Mouse (Mus musculus) embryonic facial prominence, embryonic 15.5 days (tissue): ENCODE results near the gene Riox1. TPM values are rescaled to one million over a fixed set of nuclear protein-coding genes. Genes with fewer than 3 reads are reported as not detected.
"Not testable (repeated sequence)": the region's sequence is repeated elsewhere in the genome, so short reads cannot be mapped to it uniquely, and the experiment has no call there.

Experiments used
- ATAC-seq: fragments of 200-750 bp; cut with Nextera tagmentation; 2 replicates; pipeline ENCODE4 v1.8.0; 2017; ENCODE audit warnings: low read depth, moderate TSS enrichment; ENCODE audit not compliant: insufficient number of reproducible peaks, low FRiP score, low TSS enrichment
- H3K27ac ChIP-seq: fragments of 300-500 bp; sonication (generic); replicated peaks from 2 replicates; pipeline ENCODE4 v1.5.1; 2015; ENCODE audit warnings: mild to moderate bottlenecking, inconsistent platforms
- H3K27me3 ChIP-seq: fragments of 300-500 bp; sonication (generic); 2 replicates; pipeline ENCODE4 v1.6.1; 2015; ENCODE audit warnings: inconsistent platforms
- H3K36me3 ChIP-seq: fragments of 300-500 bp; sonication (generic); 2 replicates; pipeline ENCODE4 v1.6.1; 2015; ENCODE audit warnings: mild to moderate bottlenecking, inconsistent platforms
- H3K4me1 ChIP-seq: fragments of 300-500 bp; sonication (generic); 2 replicates; pipeline ENCODE4 v1.6.1; 2015; ENCODE audit warnings: inconsistent platforms
- H3K4me2 ChIP-seq: fragments of 300-500 bp; sonication (generic); replicated peaks from 2 replicates; pipeline ENCODE4 v1.6.1; 2015; ENCODE audit warnings: mild to moderate bottlenecking, inconsistent platforms
- H3K4me3 ChIP-seq: fragments of 300-500 bp; sonication (generic); replicated peaks from 2 replicates; pipeline ENCODE4 v1.5.1; 2015; ENCODE audit warnings: mild to moderate bottlenecking, inconsistent platforms
- H3K9ac ChIP-seq: fragments of 300-500 bp; sonication (generic); 2 replicates; pipeline ENCODE4 v1.6.1; 2015; ENCODE audit warnings: inconsistent platforms
- H3K9me3 ChIP-seq: fragments of 300-500 bp; sonication (generic); replicated peaks from 2 replicates; pipeline ENCODE4 v1.6.1; 2016; ENCODE audit warnings: inconsistent platforms
- WGBS: fragments of 180-500 bp; shearing (Covaris S2); methylation state at CpG from one replicate; pipeline ENCODE4 v1.1.7; 2015; 5-methylcytosine and 5-hydroxymethylcytosine counted together
- polyA plus RNA-seq: library from polyadenylated mRNA; unstranded; fragments of >200 nt; fragmentation: Nextera tagmentation; extraction: Ambion mirVana; gene quantifications from 2 replicates; pipeline ENCODE4 v1.2.1, GENCODE M21; 2015

The Riox1 gene
- polyA plus RNA-seq, 1 experiment from 2014 or later, result 15.4 TPM

GRCm38 (mm10) chr12:83987583-83988441, 37.4 kb downstream of the Riox1 start, which contains the start of gene Acot2:
TSS of gene Acot2 (plus strand) at chr12:83987861.
- under 1% methylated on average over 80 of the region's 80 CpGs for WGBS
- no peaks in the 10 kb centered on the region for H3K27me3 ChIP-seq
- no peaks in the 10 kb centered on the region for H3K9me3 ChIP-seq
- peak within 1 kb of the TSS; percentile 58 for H3K9ac ChIP-seq
- H3K27ac ChIP-seq, result peak within 1 kb of the TSS; percentile 95
- H3K36me3 ChIP-seq, result no peaks in the 10 kb centered on the region
- H3K4me1 ChIP-seq, result peaks cover 5% of the 10 kb centered on the region; the same call in 1 of the 2 replicates
- H3K4me2 ChIP-seq, result peak within 1 kb of the TSS; percentile 65
- H3K4me3 ChIP-seq, result peak within 1 kb of the TSS; percentile 67
- ATAC-seq, result peak; percentile 93

GRCm38 (mm10) chr12:83988483-83988882, 38.1 kb downstream of the Riox1 start:
- peaks cover 5% of the 10 kb centered on the region; the same call in 1 of the 2 replicates for H3K4me1 ChIP-seq
- no peak for ATAC-seq
- no peaks in the 10 kb centered on the region for H3K27me3 ChIP-seq
- peak overlapping the region; percentile 58 for H3K9ac ChIP-seq
- no peaks in the 10 kb centered on the region for H3K9me3 ChIP-seq
- H3K36me3 ChIP-seq, result 0 out of 2 replicates have a peak, but pooled peaks cover 3% of the 10 kb centered on the region
- peak overlapping the region; percentile 67 for H3K4me3 ChIP-seq
- H3K27ac ChIP-seq, result peak overlapping the region; percentile 95
- H3K4me2 ChIP-seq, result peak overlapping the region; percentile 65
- WGBS, result 65% methylated on average over 4 of the region's 4 CpGs

- Histone ChIP-seq H3K9ac (no peak overlapping the region), H3K36me3 (0 out of 2 replicates have a peak, but pooled peaks cover 4% of the 10 kb centered on the region)
These were observed 39.0 kb downstream of the Riox1 start for GRCm38 (mm10) chr12:83989378-83989777.

GRCm38 (mm10) chr12:83997221-83997620, 46.8 kb downstream of the Riox1 start:
- 57% methylated on average over 2 of the region's 2 CpGs for WGBS
- peaks cover 3% of the 10 kb centered on the region; the same call in 1 of the 2 replicates for H3K4me1 ChIP-seq
- ATAC-seq, result no peak

More at GRCm38 (mm10) chr12:83989378-83989777, 39.0 kb downstream of the Riox1 start:
- 97% methylated on average over 4 of the region's 4 CpGs for WGBS
- Histone ChIP-seq H3K4me2 (no peak overlapping the region), H3K9me3 (no peaks in the 10 kb centered on the region), H3K27ac (no peak overlapping the region), H3K27me3 (no peaks in the 10 kb centered on the region), H3K4me1 (peaks cover 5% of the 10 kb centered on the region; the same call in 1 of the 2 replicates), H3K4me3 (no peak overlapping the region)
- ATAC-seq, result no peak

GRCm38 (mm10) chr12:83998341-83999107, 48.1 kb downstream of the Riox1 start:
- Histone ChIP-seq H3K4me3 (no peak overlapping the region), H3K36me3 (0 out of 2 replicates have a peak, but pooled peaks cover under 1% of the 10 kb centered on the region), H3K9ac (no peak overlapping the region), H3K4me1 (peaks cover 3% of the 10 kb centered on the region; the same call in 1 of the 2 replicates), H3K9me3 (no peaks in the 10 kb centered on the region; the same call in 1 of the 2 replicates), H3K4me2 (no peak overlapping the region), H3K27me3 (no peaks in the 10 kb centered on the region), H3K27ac (peak overlapping the region; percentile 66)
- ATAC-seq, result no peak
- 53% methylated on average over 11 of the region's 11 CpGs for WGBS

More at GRCm38 (mm10) chr12:83997221-83997620, 46.8 kb downstream of the Riox1 start:
- Histone ChIP-seq H3K9ac (no peak overlapping the region), H3K27me3 (no peaks in the 10 kb centered on the region), H3K4me2 (no peak overlapping the region), H3K4me3 (no peak overlapping the region), H3K36me3 (0 out of 2 replicates have a peak, but pooled peaks cover 4% of the 10 kb centered on the region), H3K27ac (no peak overlapping the region), H3K9me3 (no peaks in the 10 kb centered on the region; the same call in 1 of the 2 replicates)

DNA sequence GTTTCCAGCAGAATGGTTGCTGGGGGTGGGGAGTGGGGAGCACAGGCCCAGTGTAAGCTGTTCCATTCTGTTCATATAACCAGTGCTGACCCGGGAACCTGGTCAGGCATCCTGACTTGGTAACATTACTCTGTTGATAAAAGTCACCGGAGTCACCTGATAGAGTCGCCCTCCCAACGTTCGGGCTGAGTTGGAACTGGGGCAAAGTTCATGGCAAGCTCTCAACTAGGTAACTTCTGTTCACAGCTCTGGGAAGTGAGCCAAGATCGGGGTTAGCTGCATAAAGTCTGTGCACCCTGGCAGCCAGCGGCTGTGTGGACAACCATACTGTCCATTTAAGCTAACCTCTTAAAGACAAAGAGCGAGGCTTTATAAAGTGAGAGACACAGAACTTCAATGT, 48.8 kb downstream of the Riox1 start:
- not testable (repeated sequence) for H3K27ac ChIP-seq, H3K27me3 ChIP-seq, ATAC-seq, H3K4me3 ChIP-seq, H3K4me1 ChIP-seq, H3K36me3 ChIP-seq, H3K9ac ChIP-seq, H3K4me2 ChIP-seq, H3K9me3 ChIP-seq
- WGBS, result 56% methylated on average over 8 of the region's 8 CpGs

GRCm38 (mm10) chr12:84000418-84000817, 50.0 kb downstream of the Riox1 start:
- H3K4me1 ChIP-seq, result peaks cover 3% of the 10 kb centered on the region; the same call in 1 of the 2 replicates
- no peaks in the 10 kb centered on the region for H3K36me3 ChIP-seq
- H3K27me3 ChIP-seq, result no peaks in the 10 kb centered on the region
- 82% methylated on average over 3 of the region's 3 CpGs for WGBS
- ATAC-seq, result no peak
- no peak overlapping the region for H3K27ac ChIP-seq
- no peak overlapping the region for H3K9ac ChIP-seq
- H3K4me3 ChIP-seq, result no peak overlapping the region
- H3K4me2 ChIP-seq, result no peak overlapping the region
- no peaks in the 10 kb centered on the region; the same call in 1 of the 2 replicates for H3K9me3 ChIP-seq

Other genes with a start within 250 kb of the Riox1 start
- gene Papln, start 187.0 kb upstream of the Riox1 start, polyA plus RNA-seq, result 5.2 and 5.4 TPM in 2 replicates
- 35.3 and 37.3 TPM in 2 replicates for gene Numb, start 28.7 kb upstream of the Riox1 start, polyA plus RNA-seq
- not detected in 2 replicates for gene Heatr4, start 34.2 kb downstream of the Riox1 start, polyA plus RNA-seq
- gene Acot2, start 37.3 kb downstream of the Riox1 start, polyA plus RNA-seq, result 24.0 and 24.4 TPM in 2 replicates
- 50.2 and 58.9 TPM in 2 replicates for gene Acot1, start 58.9 kb downstream of the Riox1 start, polyA plus RNA-seq
- 0.25 and 0.45 TPM in 2 replicates for gene Acot4, start 87.8 kb downstream of the Riox1 start, polyA plus RNA-seq
- not detected in 2 replicates for gene Gm49366, start 88.3 kb downstream of the Riox1 start, polyA plus RNA-seq
- not detected in 2 replicates for gene Acot3, start 101.5 kb downstream of the Riox1 start, polyA plus RNA-seq
- 0.16 TPM in 2 replicates for gene Acot5, start 118.7 kb downstream of the Riox1 start, polyA plus RNA-seq
- gene Acot6, start 150.0 kb downstream of the Riox1 start, polyA plus RNA-seq, result 2.1 and 2.4 TPM in 2 replicates
- 6.0 and 6.3 TPM in 2 replicates for gene Dnal1, start 163.8 kb downstream of the Riox1 start, polyA plus RNA-seq
- 1.8 and 3.0 TPM in 2 replicates for gene Pnma1, start 197.9 kb downstream of the Riox1 start, polyA plus RNA-seq